Mouse (Mus musculus): Measurements from ENCODE around the gene Rhbdd1.

Rhbdd1 gene

GRCm38 (mm10) chr1:82371636-82372428, 55.6 kb downstream of the Rhbdd1 start:
- DNase-seq, result no peak

GRCm38 (mm10) chr1:82373924-82374323, 57.7 kb downstream of the Rhbdd1 start:
- no peak for DNase-seq

- DNase-seq, result no peak
Observed at GRCm38 (mm10) chr1:82374831-82375358, 58.6 kb downstream of the Rhbdd1 start.

GRCm38 (mm10) chr1:82375452-82375851, 59.2 kb downstream of the Rhbdd1 start:
- DNase-seq, result no peak

- no peak for DNase-seq
Observed at GRCm38 (mm10) chr1:82381946-82382345, 65.7 kb downstream of the Rhbdd1 start.

GRCm38 (mm10) chr1:82384106-82384505, 67.9 kb downstream of the Rhbdd1 start:
- no peak for DNase-seq

GRCm38 (mm10) chr1:82385054-82385453, 68.8 kb downstream of the Rhbdd1 start:
- no peak for DNase-seq

GRCm38 (mm10) chr1:82385827-82386230, 69.6 kb downstream of the Rhbdd1 start:
- no peak for DNase-seq

GRCm38 (mm10) chr1:82386814-82387771, 70.8 kb downstream of the Rhbdd1 start:
- no peak for DNase-seq

GRCm38 (mm10) chr1:82389371-82389770, 73.1 kb downstream of the Rhbdd1 start:
- no peak for DNase-seq

- no peak for DNase-seq
Observed at GRCm38 (mm10) chr1:82395371-82395770, 79.1 kb downstream of the Rhbdd1 start.

GRCm38 (mm10) chr1:82407786-82408185, 91.5 kb downstream of the Rhbdd1 start:
- DNase-seq, result no peak

GRCm38 (mm10) chr1:82409271-82409670, 93.0 kb downstream of the Rhbdd1 start:
- no peak for DNase-seq

- no peak for DNase-seq
Observed at GRCm38 (mm10) chr1:82410548-82410947, 94.3 kb downstream of the Rhbdd1 start.

GRCm38 (mm10) chr1:82411521-82411920, 95.3 kb downstream of the Rhbdd1 start:
- DNase-seq, result no peak

- no peak for DNase-seq
Observed at GRCm38 (mm10) chr1:82412085-82412484, 95.8 kb downstream of the Rhbdd1 start.

GRCm38 (mm10) chr1:82414434-82415045, 98.3 kb downstream of the Rhbdd1 start:
- DNase-seq, result no peak

- DNase-seq, result no peak
Observed at GRCm38 (mm10) chr1:82415641-82416040, 99.4 kb downstream of the Rhbdd1 start.

- no peak for DNase-seq
Observed at GRCm38 (mm10) chr1:82427729-82428128, 111.5 kb downstream of the Rhbdd1 start.

- DNase-seq, result no peak
Observed at GRCm38 (mm10) chr1:82429061-82429460, 112.8 kb downstream of the Rhbdd1 start.

GRCm38 (mm10) chr1:82432919-82433648, 116.8 kb downstream of the Rhbdd1 start:
- DNase-seq, result peak; percentile 23

- DNase-seq, result no peak
Observed at GRCm38 (mm10) chr1:82433649-82434005, 117.4 kb downstream of the Rhbdd1 start.

All from thymus, postnatal 14 days (tissue).